Mouse (Mus musculus): Measurements from ENCODE around the gene Gper1.

Gper1 gene

GRCm38 (mm10) chr5:139423026-139423865 lies at the start of gene Gper1:
Gene Gper1 (plus strand): TSS chr5:139423151.
- no peak for DNase-seq (ENCODE audit: low spot score in 2 of 2)

DNA sequence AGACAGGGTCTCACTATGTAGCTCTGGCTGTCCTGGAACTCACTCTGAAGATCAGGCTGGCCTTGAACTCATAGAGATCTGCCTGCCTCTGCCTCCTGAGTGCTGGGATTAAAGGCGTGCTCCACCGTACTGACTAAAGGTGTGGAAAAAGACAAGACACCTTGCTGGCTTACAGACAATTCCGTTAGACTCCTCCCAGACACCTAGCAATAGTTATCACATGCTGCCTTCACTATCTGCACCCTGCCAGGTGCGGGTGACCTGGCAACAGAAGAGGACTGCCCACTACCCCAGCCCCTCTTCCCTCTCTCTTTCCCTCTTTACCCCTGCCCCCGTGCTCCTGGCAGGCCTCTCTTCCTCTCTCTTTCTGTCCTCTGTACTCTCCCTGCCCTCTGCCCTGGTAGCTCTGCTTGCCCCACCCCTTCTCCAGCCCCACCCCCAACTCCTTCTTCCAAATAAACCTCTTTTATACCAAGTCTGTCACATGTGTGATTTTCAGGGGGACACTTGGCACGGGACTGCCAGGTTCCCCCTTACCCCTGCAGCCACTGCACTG lies 49.0 kb upstream of the Gper1 start:
- no peak for DNase-seq (ENCODE audit: low spot score in 2 of 2)

GRCm38 (mm10) chr5:139374841-139375240 lies 48.1 kb upstream of the Gper1 start:
- DNase-seq (ENCODE audit: low spot score in 2 of 2) = no peak

DNA sequence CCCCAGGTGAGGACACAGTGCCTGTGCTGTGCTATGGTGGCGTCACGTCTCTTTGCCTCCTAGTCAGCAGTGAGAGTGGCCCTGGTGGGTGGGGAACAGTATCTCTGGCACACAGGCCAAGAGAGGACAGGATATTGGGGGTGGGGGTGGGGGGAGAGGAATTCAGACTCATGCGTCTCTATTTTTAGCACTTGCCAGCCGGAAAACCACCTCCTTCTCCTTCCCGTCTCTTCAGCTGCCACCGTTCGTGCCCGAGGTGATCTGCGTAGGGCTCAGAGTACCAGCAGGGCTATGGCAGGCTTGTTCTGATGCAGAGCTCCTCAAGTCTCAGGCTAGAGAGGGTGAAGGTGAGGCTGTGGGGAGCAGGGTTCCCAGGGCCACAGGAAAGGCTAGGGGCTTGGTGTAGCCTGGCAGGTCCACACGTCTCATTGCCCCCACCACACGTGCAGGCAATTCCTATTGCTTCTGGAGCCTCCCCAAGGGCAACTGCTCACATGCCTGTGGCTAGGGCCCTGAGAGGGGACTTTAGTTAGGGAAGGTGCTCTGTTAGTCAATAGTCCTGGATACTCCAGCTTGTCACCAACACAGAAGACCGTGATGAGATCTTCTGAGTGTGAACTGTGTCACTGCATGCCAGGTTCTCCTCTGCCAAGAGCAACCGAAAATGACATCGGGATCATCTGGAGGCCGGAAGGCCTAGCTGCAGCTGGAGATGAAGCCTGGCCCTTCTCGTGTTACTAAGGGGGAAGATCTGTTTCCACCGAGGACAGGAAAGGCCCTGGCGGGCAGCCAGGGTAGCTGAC lies 45.3 kb upstream of the Gper1 start, which contains the start of gene Gpr146:
TSS of gene Gpr146 (plus strand) at position 230 of the 803 bp plus-strand sequence.
- DNase-seq (ENCODE audit: low spot score in 2 of 2) = no peak

DNA sequence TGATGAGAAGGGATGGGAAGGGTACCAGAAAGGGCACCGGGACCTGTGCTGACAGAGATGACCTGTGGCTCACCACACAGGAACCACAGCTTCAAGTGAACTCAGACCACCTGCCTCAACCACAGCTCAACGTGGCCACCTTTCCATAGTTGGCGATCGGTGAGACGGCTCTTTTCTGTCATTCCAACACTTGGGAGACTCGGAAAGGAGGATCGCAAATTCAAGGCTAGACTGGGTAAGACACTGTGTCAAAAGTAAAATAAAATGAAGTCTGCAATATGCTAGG lies 44.7 kb upstream of the Gper1 start:
- DNase-seq (ENCODE audit: low spot score in 2 of 2) = no peak

GRCm38 (mm10) chr5:139378986-139379629 lies 43.8 kb upstream of the Gper1 start:
- peak; percentile 30 to 74 for DNase-seq (ENCODE audit: low spot score in 2 of 2)

DNA sequence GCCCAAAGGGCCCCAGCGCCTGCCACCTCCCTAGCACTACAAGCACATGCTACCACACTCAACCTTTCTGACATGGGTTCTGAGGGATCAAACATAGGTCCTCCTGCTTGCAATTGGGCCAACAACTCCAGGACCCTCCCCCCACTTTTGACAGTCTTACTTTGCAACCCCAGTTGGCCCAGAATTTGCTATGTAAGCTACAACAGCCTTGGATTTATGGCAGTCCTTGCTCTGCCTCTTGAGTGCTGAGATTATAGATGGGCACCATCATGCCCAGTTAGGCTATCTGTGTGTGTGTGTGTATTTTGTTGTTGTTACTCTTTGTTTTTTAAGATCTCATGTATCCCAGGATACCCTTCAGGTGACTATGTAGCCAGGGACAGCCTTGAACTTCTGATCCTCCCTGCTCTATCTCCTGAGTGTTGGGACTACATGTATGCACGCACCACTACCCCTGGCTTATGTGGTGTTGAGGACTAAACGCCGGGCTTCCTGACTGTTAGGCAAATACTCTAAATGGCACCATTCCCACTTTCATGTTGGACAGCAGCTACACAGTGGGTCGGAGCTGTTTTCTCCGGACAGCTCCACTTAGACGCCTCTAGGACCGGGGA lies 43.1 kb upstream of the Gper1 start:
- no peak for DNase-seq (ENCODE audit: low spot score in 2 of 2)

GRCm38 (mm10) chr5:139380385-139381248 lies 42.3 kb upstream of the Gper1 start:
- peak; percentile 88 to 95 for DNase-seq (ENCODE audit: low spot score in 2 of 2)

GRCm38 (mm10) chr5:139381586-139382513 lies 41.1 kb upstream of the Gper1 start:
- DNase-seq (ENCODE audit: low spot score in 2 of 2) = peak in 1 of 2 experiments; percentile 19

- no peak for DNase-seq (ENCODE audit: low spot score in 2 of 2)
Measured at GRCm38 (mm10) chr5:139382760-139383159, 40.2 kb upstream of the Gper1 start.

GRCm38 (mm10) chr5:139383234-139383633 lies 39.7 kb upstream of the Gper1 start:
- no peak for DNase-seq (ENCODE audit: low spot score in 2 of 2)

DNA sequence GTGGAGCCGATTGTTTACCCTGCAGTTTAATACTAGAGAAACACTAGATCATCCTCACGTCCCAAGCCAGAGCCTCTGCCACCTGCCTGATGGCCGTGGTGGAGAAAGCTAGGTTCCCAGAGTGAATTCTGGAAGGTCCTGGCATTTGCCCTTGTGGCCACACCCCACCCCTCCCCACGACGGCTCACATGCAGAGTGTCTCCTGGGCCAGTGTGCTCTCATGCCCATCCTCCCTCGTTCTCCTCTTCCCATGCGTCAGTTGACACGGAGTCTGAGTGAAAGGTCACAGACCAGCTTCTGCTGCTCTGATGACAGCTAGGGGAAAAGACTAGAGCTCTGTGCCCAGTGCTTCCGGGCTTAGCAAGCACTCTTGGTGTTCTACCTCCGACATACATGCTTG lies 38.4 kb upstream of the Gper1 start:
- DNase-seq (ENCODE audit: low spot score in 2 of 2) = peak in 1 of 2 experiments; percentile 61

DNA sequence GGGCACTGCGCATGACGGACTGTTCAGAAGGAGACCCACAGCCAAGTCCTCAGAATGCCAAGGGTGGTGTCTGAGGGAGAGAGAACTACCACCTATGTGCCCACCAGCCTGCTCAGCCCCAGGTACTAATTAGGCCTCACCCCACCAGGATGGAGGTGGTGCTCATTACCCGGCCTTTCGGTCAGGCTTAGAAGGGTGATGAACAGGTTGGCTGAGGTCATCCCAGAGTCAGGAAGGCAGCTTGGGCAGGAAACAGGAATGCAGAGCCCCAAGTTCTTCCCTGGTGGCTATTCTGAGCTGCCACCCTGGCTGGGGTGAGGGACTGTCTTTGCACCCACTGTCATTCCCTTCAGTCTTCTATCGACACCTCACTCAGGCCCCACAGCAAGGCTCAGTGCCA lies 36.9 kb upstream of the Gper1 start:
- no peak for DNase-seq (ENCODE audit: low spot score in 2 of 2)

DNA sequence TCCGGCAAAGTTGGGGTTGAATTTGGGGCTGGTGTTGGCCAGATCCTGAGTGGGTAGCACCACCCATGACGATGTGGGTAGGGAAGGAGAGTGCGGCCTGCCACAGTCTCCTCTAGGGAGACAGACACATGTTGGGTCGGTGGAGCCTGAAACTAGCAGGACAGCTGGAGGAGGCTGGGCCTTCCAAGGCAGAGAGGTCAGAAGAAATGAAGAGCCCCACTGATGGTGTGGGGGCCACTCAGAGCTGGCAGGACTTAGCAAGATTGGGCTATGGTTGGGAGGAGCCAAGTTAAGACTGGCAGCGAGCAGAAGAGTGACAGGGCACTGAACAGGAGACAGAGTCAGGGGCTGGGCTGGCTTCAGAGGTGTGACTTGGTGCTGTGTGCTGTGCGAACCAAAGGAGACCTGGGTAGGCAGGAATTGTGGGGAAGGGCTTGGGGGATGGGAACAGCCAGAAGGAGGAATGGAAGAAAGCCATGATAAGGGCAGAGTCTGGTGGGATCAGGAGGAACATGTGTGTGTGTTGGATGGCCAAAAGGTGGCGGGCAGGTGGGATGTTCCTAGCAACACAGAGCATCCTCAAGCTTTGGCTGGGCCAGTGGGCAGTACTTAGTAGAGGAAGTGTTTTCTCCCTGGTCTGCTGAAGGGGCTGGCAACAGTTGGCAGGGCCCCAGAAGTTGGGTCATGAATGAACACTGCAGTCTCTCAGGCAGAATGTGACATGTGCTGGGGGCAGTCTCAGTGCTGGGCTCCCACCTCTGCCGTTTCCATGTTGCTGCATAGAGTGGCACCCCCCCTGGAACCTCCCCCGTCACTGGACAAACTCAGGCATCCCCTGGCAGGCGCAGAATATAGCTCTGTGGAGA lies 35.4 kb upstream of the Gper1 start:
- no peak for DNase-seq (ENCODE audit: low spot score in 2 of 2)

DNA sequence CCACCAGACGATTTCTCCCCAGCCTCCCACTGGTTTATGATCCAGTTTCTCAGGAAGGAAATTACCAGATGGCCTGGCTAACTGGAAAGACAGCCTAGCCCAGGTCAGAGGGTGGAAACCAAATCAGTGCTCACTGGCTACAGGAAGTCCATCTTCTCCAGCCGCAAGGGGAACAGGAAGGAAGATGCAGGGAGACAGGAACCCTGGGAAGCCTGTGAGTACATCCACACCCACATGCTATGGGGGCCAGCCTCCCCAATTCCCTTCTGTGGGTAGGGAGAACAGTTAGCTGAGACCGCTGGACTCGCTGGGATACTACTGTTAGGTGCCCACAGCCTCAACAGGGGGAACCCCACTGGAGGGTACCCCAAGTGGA lies 34.8 kb upstream of the Gper1 start:
- no peak for DNase-seq (ENCODE audit: low spot score in 2 of 2)

DNA sequence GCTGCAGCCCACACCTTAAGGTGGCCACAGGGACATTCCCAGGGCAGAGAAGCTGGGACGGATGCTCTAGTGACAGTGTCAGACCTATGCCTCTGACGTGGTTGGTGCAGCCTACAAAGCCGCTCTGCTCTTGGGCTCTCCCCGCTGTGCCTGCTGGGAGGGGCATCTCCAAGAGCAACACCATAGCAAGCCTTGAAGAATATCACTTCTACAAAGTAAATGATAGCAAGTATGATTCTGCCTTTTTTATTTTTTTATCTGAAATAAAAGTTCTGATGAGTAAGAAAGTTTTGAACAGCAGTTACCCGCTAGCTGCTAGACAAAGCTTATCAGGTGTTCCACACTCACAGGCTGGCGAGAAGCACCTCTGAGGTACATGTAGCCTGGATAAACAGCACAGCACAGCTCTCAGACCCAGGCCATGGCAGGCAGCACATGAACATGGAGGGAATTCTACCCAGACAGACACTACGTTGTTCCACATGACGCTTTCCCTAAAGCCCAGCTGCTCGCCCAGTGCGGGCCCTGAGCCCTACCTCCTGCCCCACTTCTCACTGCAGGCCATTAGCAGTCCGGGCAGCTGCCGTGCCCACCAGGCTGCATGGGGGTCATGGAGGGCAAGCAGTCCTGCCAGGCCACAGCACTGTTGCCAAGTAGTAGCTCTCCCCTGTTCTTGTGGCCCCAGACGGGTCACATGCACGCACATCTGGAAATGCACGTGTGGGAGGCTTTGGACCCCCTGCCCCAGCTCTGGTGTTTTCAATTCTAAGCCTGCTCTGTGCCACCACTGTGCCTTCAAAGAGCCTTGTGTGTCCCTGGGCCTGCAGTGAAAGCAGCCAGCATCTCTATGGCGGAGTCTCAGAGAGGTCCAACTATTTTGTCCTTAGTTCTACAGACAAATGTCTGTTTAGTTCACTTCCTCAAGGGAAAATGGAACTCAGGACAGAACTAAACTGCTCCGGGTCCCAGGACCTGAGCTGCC lies 34.0 kb upstream of the Gper1 start:
- DNase-seq (ENCODE audit: low spot score in 2 of 2) = no peak

GRCm38 (mm10) chr5:139389676-139390061 lies 33.3 kb upstream of the Gper1 start:
- peak; percentile 67 to 84 for DNase-seq (ENCODE audit: low spot score in 2 of 2)
